Mouse (Mus musculus): ENCODE data around the gene Tpst2. TPM values are rescaled to one million over a fixed set of nuclear protein-coding genes. Genes with fewer than 3 reads are reported as not detected.

The Tpst2 gene
- polyA plus RNA-seq, 1 experiment from 2014 or later = 29.2 TPM

GRCm38 (mm10) chr5:112326446-112327009, 50.0 kb downstream of the Tpst2 start:
- Histone ChIP-seq H3K4me3 (ENCODE audit: low read depth, low read length) (peak overlapping the region; percentile 97), H3K27ac (replicated peaks) (peak overlapping the region; percentile 84; the same call in 1 of the 2 replicates), H3K9ac (ENCODE audit: low read length) (peak overlapping the region; percentile 85), H3K36me3 (ENCODE audit: control insufficient read depth, insufficient read depth, low read length) (peaks cover 18% of the 10 kb centered on the region), H3K4me1 (replicated peaks; ENCODE audit: control insufficient read depth, insufficient read depth) (peaks cover 9% of the 10 kb centered on the region), H3K9me3 (ENCODE audit: control insufficient read depth, low read length) (no peaks in the 10 kb centered on the region), H3K27me3 (ENCODE audit: control insufficient read depth, insufficient read depth, low read length) (no peaks in the 10 kb centered on the region), H3K4me2 (replicated peaks; ENCODE audit: low read depth) (peak overlapping the region; percentile 70)
- ATAC-seq (ENCODE audit: low FRiP score, low TSS enrichment) (peak; percentile 25), DNase-seq (ENCODE audit: low spot score) (no peak)
- WGBS = under 1% methylated on average over 31 of the region's 33 CpGs
- no peak for TF ChIP-seq CTCF (IDR thresholded peaks at IDR 0.05; ENCODE audit: low read depth)
- no peak for TF ChIP-seq EP300 (optimal IDR thresholded peaks at IDR 0.05)

DNA sequence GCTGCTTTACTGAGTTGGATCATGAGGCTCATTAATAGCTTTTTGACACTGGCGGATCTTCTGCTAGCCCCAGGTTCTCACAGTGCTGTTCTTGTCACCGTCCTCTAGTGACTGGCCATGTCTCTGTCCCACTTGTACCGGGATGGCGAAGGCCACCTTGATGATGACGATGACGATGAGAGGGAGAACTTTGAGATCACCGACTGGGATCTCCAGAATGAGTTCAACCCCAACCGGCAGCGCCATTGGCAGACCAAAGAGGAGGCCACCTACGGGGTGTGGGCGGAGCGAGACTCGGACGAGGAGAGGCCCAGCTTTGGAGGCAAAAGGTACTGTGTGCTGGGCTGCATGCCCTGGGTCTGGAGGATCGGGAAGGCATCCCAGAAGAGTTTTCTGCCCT, 51.4 kb downstream of the Tpst2 start:
- no peak for ATAC-seq (ENCODE audit: low FRiP score, low TSS enrichment)

GRCm38 (mm10) chr5:112329805-112330564, 53.5 kb downstream of the Tpst2 start:
- TF ChIP-seq CTCF (IDR thresholded peaks at IDR 0.05; ENCODE audit: low read depth) = no peak
- no peak for TF ChIP-seq EP300 (optimal IDR thresholded peaks at IDR 0.05)
- Histone ChIP-seq H3K4me3 (ENCODE audit: low read depth, low read length) (no peak overlapping the region), H3K4me2 (replicated peaks; ENCODE audit: low read depth) (no peak overlapping the region), H3K27ac (replicated peaks) (no peak overlapping the region), H3K36me3 (ENCODE audit: control insufficient read depth, insufficient read depth, low read length) (peaks cover 45% of the 10 kb centered on the region), H3K9ac (ENCODE audit: low read length) (no peak overlapping the region), H3K27me3 (ENCODE audit: control insufficient read depth, insufficient read depth, low read length) (no peaks in the 10 kb centered on the region), H3K9me3 (ENCODE audit: control insufficient read depth, low read length) (no peaks in the 10 kb centered on the region), H3K4me1 (replicated peaks; ENCODE audit: control insufficient read depth, insufficient read depth) (peaks cover 5% of the 10 kb centered on the region)
- ATAC-seq (ENCODE audit: low FRiP score, low TSS enrichment) = no peak
- no peak for DNase-seq (ENCODE audit: low spot score)
- 90% methylated on average over 14 of the region's 14 CpGs for WGBS

More for the DNA sequence above, 51.4 kb downstream of the Tpst2 start:
- H3K9ac ChIP-seq (ENCODE audit: low read length) = no peak overlapping the region
- H3K9me3 ChIP-seq (ENCODE audit: control insufficient read depth, low read length) = no peaks in the 10 kb centered on the region
- no peak overlapping the region for H3K27ac ChIP-seq (replicated peaks)
- DNase-seq (ENCODE audit: low spot score) = no peak
- H3K4me1 ChIP-seq (replicated peaks; ENCODE audit: control insufficient read depth, insufficient read depth) = peaks cover 9% of the 10 kb centered on the region
- TF ChIP-seq EP300 (optimal IDR thresholded peaks at IDR 0.05) = no peak
- no peak for TF ChIP-seq CTCF (IDR thresholded peaks at IDR 0.05; ENCODE audit: low read depth)
- H3K4me2 ChIP-seq (replicated peaks; ENCODE audit: low read depth) = no peak overlapping the region
- H3K27me3 ChIP-seq (ENCODE audit: control insufficient read depth, insufficient read depth, low read length) = no peaks in the 10 kb centered on the region
- peaks cover 28% of the 10 kb centered on the region for H3K36me3 ChIP-seq (ENCODE audit: control insufficient read depth, insufficient read depth, low read length)
- WGBS = 89% methylated on average over 15 of the region's 15 CpGs
- H3K4me3 ChIP-seq (ENCODE audit: low read depth, low read length) = no peak overlapping the region

DNA sequence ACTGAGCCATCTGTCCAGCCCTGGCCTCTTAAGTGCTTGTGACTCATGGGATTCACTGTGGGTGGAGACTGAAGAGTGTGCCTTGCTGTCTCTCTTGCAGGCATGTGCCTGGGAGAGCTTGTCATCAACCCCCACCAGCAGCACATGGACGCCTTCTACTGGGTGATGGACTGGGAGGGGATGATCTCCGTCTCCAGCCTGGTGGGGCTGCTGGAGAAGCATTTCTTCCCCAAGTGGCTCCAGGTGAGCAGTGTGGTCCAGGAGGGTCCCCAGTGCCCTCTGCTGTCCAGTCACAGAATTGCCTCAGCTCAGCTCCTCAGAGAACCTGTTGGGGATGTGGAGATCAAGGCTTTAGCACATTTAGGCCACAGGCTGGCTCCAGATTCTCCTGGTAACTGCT, 59.0 kb downstream of the Tpst2 start:
- Histone ChIP-seq H3K27ac (replicated peaks) (no peak overlapping the region), H3K4me1 (replicated peaks; ENCODE audit: control insufficient read depth, insufficient read depth) (no peaks in the 10 kb centered on the region), H3K27me3 (ENCODE audit: control insufficient read depth, insufficient read depth, low read length) (no peaks in the 10 kb centered on the region), H3K4me2 (replicated peaks; ENCODE audit: low read depth) (no peak overlapping the region), H3K9ac (ENCODE audit: low read length) (no peak overlapping the region), H3K36me3 (ENCODE audit: control insufficient read depth, insufficient read depth, low read length) (peaks cover 49% of the 10 kb centered on the region), H3K9me3 (ENCODE audit: control insufficient read depth, low read length) (no peaks in the 10 kb centered on the region), H3K4me3 (ENCODE audit: low read depth, low read length) (no peak overlapping the region)
- ATAC-seq (ENCODE audit: low FRiP score, low TSS enrichment) (no peak), DNase-seq (ENCODE audit: low spot score) (peak; percentile 68)
- WGBS = 18% methylated on average over 2 of the region's 2 CpGs
- TF ChIP-seq CTCF (IDR thresholded peaks at IDR 0.05; ENCODE audit: low read depth) (peak; percentile 81), EP300 (optimal IDR thresholded peaks at IDR 0.05) (no peak)

GRCm38 (mm10) chr5:112337004-112337403, 60.5 kb downstream of the Tpst2 start:
- no peak for DNase-seq (ENCODE audit: low spot score)
- no peaks in the 10 kb centered on the region for H3K4me1 ChIP-seq (replicated peaks; ENCODE audit: control insufficient read depth, insufficient read depth)
- TF ChIP-seq EP300 (optimal IDR thresholded peaks at IDR 0.05) (no peak), CTCF (IDR thresholded peaks at IDR 0.05; ENCODE audit: low read depth) (no peak)
- H3K27me3 ChIP-seq (ENCODE audit: control insufficient read depth, insufficient read depth, low read length) = no peaks in the 10 kb centered on the region
- H3K4me2 ChIP-seq (replicated peaks; ENCODE audit: low read depth) = no peak overlapping the region
- no peak overlapping the region for H3K9ac ChIP-seq (ENCODE audit: low read length)
- ATAC-seq (ENCODE audit: low FRiP score, low TSS enrichment) = no peak
- no peak overlapping the region for H3K27ac ChIP-seq (replicated peaks)
- no peaks in the 10 kb centered on the region for H3K9me3 ChIP-seq (ENCODE audit: control insufficient read depth, low read length)
- H3K4me3 ChIP-seq (ENCODE audit: low read depth, low read length) = no peak overlapping the region
- 91% methylated on average over 22 of the region's 22 CpGs for WGBS
- H3K36me3 ChIP-seq (ENCODE audit: control insufficient read depth, insufficient read depth, low read length) = peaks cover 38% of the 10 kb centered on the region

DNA sequence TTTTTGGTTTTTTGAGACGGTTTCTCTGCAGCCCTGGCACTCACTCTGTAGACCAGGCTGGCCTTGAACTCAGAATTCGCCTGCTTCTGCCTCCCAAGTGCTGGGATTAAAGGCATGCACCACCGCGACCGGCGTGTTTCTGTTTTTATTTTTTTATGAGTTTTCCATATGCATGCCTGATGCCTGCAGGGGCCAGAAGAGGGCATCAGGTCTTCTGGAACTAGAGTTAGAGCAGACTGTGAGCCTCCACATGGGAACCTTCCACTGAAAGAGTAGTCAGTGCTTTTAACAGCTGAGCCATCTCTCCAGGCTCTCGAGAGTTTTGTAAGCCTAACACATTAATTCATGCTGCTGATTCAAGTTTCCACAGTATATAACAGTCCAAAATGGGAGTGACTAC, 62.7 kb downstream of the Tpst2 start:
- no peaks in the 10 kb centered on the region for H3K9me3 ChIP-seq (ENCODE audit: control insufficient read depth, low read length)
- no peak overlapping the region for H3K4me2 ChIP-seq (replicated peaks; ENCODE audit: low read depth)
- peaks cover 21% of the 10 kb centered on the region for H3K36me3 ChIP-seq (ENCODE audit: control insufficient read depth, insufficient read depth, low read length)
- H3K27ac ChIP-seq (replicated peaks) = no peak overlapping the region
- no peak for DNase-seq (ENCODE audit: low spot score)
- 61% methylated on average over 7 of the region's 7 CpGs for WGBS
- TF ChIP-seq EP300 (optimal IDR thresholded peaks at IDR 0.05) (no peak), CTCF (IDR thresholded peaks at IDR 0.05; ENCODE audit: low read depth) (peak; percentile 32)
- H3K9ac ChIP-seq (ENCODE audit: low read length) = no peak overlapping the region
- H3K4me3 ChIP-seq (ENCODE audit: low read depth, low read length) = no peak overlapping the region
- no peaks in the 10 kb centered on the region; the same call in 1 of the 2 replicates for H3K4me1 ChIP-seq (replicated peaks; ENCODE audit: control insufficient read depth, insufficient read depth)
- H3K27me3 ChIP-seq (ENCODE audit: control insufficient read depth, insufficient read depth, low read length) = no peaks in the 10 kb centered on the region
- no peak for ATAC-seq (ENCODE audit: low FRiP score, low TSS enrichment)
